Mouse (Mus musculus): ENCODE results near the gene 1700019D03Rik.

- TF ChIP-seq CTCF (IDR thresholded peaks at IDR 0.05; ENCODE audit: low read depth, low read length): no peak
- no peak for TF ChIP-seq GATA1 (IDR thresholded peaks at IDR 0.05; ENCODE audit: borderline replicate concordance, low read length)
Observed at GRCm38 (mm10) chr1:52951146-52951868, 68.7 kb downstream of the 1700019D03Rik start.

Data from G1E (cell line).